Mouse (Mus musculus): ENCODE measurements around the gene Gm20388.

Gene Gm20388

GRCm38 (mm10) chr8:122245161-122245560 lies 2334.5 kb downstream of the Gm20388 start:
- intact Hi-C loops (cut with DNase I): no loop called here

- intact Hi-C loops (cut with DNase I): no loop called here
Observed at GRCm38 (mm10) chr8:122246257-122247211, 2335.9 kb downstream of the Gm20388 start.

GRCm38 (mm10) chr8:122251739-122252138 lies 2341.1 kb downstream of the Gm20388 start:
- intact Hi-C loops (cut with DNase I): no loop called here

- intact Hi-C loops (cut with DNase I): no loop called here
Observed at GRCm38 (mm10) chr8:122252366-122252765, 2341.7 kb downstream of the Gm20388 start.

- intact Hi-C loops (cut with DNase I): loop anchor here (2.0 kb wide), 1 partner anchor 97 kb away; no protein-coding TSS in a partner anchor
Observed at GRCm38 (mm10) chr8:122259351-122259750, 2348.7 kb downstream of the Gm20388 start.

GRCm38 (mm10) chr8:122260755-122261154 lies 2350.1 kb downstream of the Gm20388 start:
- intact Hi-C loops (cut with DNase I): no loop called here

- intact Hi-C loops (cut with DNase I): no loop called here
Observed at GRCm38 (mm10) chr8:122262835-122263234, 2352.2 kb downstream of the Gm20388 start.

GRCm38 (mm10) chr8:122264243-122264642 lies 2353.6 kb downstream of the Gm20388 start:
- intact Hi-C loops (cut with DNase I): no loop called here

- intact Hi-C loops (cut with DNase I): no loop called here
Observed at GRCm38 (mm10) chr8:122265522-122265921, 2354.9 kb downstream of the Gm20388 start.

GRCm38 (mm10) chr8:122266867-122267266 lies 2356.2 kb downstream of the Gm20388 start:
- intact Hi-C loops (cut with DNase I): no loop called here

- intact Hi-C loops (cut with DNase I): loop anchor here (2.0 kb wide), 1 partner anchor 292 kb away; no protein-coding TSS in a partner anchor
Observed at GRCm38 (mm10) chr8:122268861-122269260, 2358.2 kb downstream of the Gm20388 start.

- intact Hi-C loops (cut with DNase I): loop anchor here (2.0 kb wide), 1 partner anchor 293 kb away; no protein-coding TSS in a partner anchor
Observed at GRCm38 (mm10) chr8:122269404-122269803, 2358.8 kb downstream of the Gm20388 start.

- intact Hi-C loops (cut with DNase I): loop anchor here (10.0 kb wide), 1 partner anchor 174 kb away; the partner anchor contains the start of gene Mvd
Observed at GRCm38 (mm10) chr8:122270555-122270954, 2359.9 kb downstream of the Gm20388 start.

- intact Hi-C loops (cut with DNase I): loop anchor here (1.0 to 10.0 kb wide), 3 partner anchors 60 to 172 kb away; partner anchors contain the start of gene Mvd
Observed at GRCm38 (mm10) chr8:122273152-122273551, 2362.5 kb downstream of the Gm20388 start.

GRCm38 (mm10) chr8:122273826-122274225 lies 2363.2 kb downstream of the Gm20388 start:
- intact Hi-C loops (cut with DNase I): loop anchor here (1.0 to 10.0 kb wide), 3 partner anchors 59 to 171 kb away; partner anchors contain the start of gene Mvd

- intact Hi-C loops (cut with DNase I): loop anchor here (10.0 kb wide), 1 partner anchor 170 kb away; the partner anchor contains the start of gene Mvd
Observed at GRCm38 (mm10) chr8:122274651-122275391, 2364.2 kb downstream of the Gm20388 start.

- intact Hi-C loops (cut with DNase I): loop anchor here (10.0 kb wide), 1 partner anchor 168 kb away; the partner anchor contains the start of gene Mvd
Observed at GRCm38 (mm10) chr8:122276308-122276707, 2365.7 kb downstream of the Gm20388 start.

GRCm38 (mm10) chr8:122277204-122277995 lies 2366.8 kb downstream of the Gm20388 start:
- intact Hi-C loops (cut with DNase I): loop anchor here (10.0 kb wide), 1 partner anchor 167 kb away; the partner anchor contains the start of gene Mvd

GRCm38 (mm10) chr8:122280156-122280555 lies 2369.5 kb downstream of the Gm20388 start:
- intact Hi-C loops (cut with DNase I): no loop called here

GRCm38 (mm10) chr8:122280588-122281316 lies 2370.1 kb downstream of the Gm20388 start:
- intact Hi-C loops (cut with DNase I): no loop called here

Measured in adrenal gland (tissue).